Mouse (Mus musculus) gonadal fat pad, adult 2 months (tissue): Measurements from ENCODE around the gene Nav3. TPM values are rescaled to one million over a fixed set of nuclear protein-coding genes. Genes with fewer than 3 reads are reported as not detected.

Experiments
- DNase-seq: peaks from one replicate; pipeline ENCODE4 v3.0.0-alpha.2; 2012; ENCODE audit warnings: low read depth
- polyA plus RNA-seq: library from polyadenylated mRNA; depleted of rRNA; stranded (reverse); fragments of >200 nt; gene quantifications from 2 replicates; pipeline ENCODE4 v1.2.3, GENCODE M21; 2012; rRNA removed

Nav3 gene
- polyA plus RNA-seq: 7.4 and 7.5 TPM in 2 replicates

DNA sequence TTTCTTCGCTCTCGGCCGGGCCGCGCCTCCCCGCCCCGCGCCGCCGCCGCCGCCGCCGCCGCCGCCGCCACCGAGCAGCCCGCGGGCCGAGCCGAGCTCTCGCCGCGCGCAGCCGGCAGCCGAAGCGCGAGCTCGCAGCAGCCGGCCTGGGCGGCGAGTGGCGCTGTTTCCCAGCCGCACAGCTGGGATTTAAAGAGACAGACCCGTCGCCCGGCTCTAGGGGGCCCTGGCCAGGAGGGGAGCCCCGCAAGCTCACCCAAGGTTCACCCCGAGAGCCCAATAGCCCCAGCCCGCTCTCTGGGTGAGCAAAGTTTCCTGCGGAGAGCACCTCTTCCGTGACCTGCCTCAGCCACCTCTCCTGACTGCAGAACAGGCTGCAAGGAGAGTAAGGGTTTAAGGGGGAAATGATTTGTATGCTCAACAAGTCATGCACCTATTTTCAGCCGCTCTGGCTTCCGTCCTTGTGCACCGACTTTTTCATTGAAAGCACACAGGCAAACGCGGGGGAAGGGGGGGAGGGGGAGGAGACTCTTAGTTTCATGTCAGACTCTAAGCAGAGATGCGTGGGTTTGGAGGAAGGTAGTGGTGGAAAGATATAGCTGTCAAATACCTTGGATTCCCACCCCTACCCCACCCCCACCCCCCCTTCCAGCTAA lies at the start of gene Nav3:
Nav3 (minus strand) TSS at position 367 of the 656 bp plus-strand sequence.
- no peak for DNase-seq

DNA sequence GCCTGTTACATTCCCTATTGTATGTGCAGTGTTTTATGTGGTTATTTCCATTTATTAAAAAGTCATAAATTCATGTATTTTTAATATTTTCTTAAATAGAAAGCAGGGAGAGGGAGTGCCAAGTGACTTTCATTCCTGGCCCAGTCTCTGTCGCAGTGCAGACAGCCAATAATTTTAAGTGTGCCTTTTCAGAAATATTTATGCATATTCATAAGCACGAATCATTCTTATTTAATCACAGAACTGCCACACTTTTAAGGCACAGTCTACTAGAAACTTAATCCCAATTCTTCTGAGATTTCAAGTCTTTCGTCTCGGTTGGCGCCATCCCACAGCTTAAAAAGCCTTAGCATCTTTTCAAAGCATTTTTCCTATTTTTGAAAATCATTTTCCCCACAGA lies 29.3 kb upstream of the Nav3 start:
- DNase-seq: no peak

DNA sequence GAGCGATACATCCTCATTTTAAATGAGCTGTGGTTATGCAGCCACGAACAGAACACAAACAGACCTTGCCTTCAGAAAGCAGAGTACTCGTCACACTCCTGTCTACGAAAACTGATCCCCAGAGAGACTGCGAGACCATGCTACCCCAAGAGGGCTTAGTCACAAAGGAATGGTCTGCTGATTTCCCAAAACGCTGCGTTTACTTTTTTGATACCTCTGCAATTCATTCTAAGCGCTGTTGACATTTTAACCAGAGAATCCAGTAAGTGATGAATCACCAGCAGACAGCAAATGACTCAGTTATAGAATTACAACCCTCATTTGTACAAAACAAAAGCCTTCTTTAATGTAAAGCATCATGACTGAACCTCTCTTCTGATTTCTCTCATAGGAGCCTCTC lies 28.8 kb upstream of the Nav3 start:
- DNase-seq: no peak

DNA sequence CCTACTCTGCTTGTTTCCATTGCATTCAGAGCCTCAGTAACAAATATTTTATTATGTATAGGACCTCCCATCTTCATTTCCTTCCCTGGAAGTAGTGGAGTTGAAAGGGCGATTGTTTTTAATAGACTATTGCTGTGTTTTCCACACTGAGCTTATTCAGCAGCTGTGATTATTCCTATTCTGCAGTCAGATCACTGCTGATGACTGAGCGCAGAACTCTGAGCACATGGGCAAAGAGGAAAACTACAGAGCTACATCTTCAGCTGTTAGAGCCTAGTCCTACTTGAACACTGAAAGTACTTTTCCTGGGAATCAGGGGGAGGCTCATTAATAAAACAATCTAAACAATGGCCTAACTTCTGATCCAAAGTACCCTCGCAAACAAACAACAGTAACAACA lies 23.2 kb upstream of the Nav3 start:
- no peak for DNase-seq

DNA sequence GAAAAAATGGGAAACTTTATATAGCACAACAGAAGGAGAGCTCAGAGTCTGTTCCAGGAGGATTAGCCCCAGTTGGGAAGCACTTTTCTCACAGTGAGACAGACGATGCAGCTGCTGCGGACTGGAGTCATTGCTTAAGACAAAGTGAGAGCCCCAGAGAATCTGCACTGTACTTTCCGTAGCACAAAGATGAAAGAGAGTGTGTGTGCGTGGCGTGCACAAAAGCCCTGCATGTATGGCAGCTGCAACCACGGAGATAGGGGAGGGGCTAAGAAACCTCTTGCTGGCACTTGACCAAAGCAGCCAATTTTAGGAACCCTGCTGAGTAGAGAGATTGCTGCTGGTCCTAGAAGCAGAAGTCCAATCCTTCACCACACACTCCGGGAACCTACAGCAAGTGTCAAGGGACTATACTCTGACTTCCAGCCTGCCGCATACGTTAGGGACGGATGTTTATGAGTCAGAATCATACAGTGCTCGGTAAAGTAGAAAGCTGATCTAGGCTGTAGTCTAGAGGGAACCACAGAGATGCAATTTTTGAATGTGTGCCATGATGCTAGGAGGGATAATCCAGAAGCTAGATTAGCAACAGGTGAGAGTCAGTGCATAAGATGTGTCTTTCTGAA lies 21.8 kb upstream of the Nav3 start:
- no peak for DNase-seq

DNA sequence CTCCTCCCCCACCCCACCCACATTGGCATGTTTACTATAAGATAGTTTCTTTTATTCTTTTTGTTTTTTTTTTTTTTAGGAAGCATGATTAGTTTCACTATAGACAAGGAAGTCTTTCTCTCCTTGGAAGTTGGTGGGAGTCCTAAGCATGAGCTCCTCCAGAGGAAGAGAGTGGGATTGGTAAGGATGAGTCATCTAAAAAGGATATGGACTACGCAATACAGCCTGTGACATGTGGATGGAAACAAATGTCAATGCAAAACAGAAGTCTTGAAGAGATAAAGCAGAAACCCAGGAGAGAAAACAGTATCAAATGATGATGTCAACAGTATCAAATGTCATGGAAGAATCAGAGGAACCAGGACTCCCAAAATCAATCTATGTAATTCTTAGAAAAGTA lies 18.1 kb upstream of the Nav3 start:
- DNase-seq: no peak

DNA sequence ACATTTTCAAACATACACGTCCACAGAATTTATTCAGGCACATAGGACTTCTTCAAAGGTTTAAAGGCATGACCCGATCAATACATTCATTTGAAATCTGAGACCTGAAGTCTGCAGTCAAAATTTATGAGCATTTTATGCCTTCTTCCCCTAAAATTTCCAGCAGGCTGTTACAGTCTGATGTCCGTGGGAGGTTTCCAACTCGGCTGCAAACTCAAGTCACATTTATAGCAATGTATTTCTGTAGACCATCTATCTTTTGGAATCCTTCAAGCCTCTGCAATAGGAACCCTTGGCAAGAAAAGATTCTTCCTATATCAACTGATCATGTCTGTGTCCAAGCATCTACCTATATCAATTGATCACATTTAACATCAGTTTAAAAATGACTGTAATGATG lies 13.4 kb upstream of the Nav3 start:
- DNase-seq: no peak

DNA sequence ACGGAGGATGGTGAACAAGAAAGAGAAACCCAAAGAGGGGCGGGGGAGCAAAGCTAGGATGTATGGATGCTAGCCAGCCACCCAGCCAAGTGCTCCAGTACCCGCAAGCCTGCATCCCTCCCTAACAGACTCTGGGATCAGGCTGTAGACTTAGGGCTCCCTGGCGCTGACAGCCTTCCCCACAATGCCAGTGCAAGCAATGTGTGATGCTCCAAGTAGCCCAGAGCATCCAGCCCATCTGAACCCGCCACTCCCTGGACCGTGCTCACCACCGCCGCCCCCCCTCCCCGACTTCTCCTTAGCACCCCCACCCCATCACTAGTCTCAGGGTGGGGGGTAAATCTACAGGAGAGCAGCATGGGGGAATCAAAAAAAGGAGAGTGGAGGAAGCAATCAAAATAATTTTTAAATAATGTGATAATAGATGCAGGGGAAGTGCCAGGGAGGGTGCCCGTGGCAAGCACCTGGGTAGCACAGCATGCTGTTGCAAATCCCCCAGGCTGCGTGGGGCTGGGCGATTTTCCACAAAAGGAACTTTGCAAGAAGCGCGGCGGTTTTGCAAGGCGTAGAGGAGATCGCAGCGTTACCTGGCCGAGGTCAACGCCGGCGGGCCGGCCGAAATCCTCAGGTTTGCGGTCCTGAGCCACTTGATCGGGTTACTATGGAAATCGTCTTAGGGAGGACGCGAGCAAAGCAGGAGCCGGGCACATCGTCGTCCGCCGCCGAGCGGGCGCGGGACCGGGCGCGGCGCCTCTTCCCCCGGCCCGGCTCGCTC lies 754 bp downstream of the Nav3 start:
- no peak for DNase-seq

DNA sequence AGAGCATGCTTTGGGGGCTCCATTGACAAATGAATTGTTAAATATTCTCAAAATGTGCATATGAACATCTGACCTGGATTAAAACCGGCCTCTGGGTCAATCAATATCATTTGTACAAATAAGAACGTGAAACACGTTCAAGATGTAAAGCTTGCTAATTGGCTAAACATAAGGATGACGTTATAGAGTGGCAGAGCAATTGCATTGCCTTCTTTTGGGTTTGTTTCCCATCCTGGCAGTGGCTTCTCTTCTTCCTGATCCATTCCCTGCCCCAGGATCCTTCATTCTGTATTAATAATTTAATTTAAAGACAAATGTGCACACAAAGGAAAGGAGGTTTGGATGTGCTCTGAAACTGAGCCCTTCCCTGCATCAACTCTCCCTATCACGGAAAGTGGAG lies 2.4 kb downstream of the Nav3 start:
- no peak for DNase-seq

DNA sequence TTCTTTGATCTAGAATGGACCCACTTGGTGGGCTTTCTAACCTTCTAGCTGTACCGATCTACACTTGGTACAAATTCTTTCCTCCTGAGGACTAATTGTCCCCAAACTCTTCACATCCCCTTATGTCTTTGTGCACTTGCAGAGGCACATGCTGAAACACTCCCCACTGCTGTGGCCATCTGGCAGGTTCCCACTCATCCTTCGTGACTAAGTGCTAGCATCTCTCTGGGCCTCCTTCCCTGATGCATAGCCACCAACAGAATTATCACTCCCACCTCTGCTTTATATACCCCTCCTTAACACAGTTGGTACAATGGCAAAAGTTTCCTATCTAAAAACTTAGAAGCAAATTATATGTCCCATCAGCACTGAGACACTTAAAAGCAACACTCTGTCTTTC lies 15.6 kb downstream of the Nav3 start:
- DNase-seq: no peak

DNA sequence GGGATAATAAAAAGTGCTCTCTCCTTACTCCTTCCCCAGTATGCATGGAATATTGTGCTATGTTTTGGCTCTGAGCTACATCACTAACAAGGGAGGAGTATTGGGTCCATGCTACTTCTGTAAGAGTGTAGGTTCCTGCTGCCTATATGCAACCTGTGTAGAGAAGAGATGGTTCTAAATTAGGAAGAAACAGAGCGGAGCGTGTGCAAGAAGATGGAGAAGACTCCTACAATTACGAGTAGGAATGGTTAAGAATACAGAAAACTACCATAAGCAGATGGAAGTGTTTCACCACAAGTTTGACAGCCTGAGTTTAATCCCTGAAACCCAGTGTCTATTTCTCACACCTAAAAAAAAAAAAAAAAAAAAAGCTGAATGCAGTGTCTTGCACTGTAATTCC lies 24.9 kb downstream of the Nav3 start:
- no peak for DNase-seq

DNA sequence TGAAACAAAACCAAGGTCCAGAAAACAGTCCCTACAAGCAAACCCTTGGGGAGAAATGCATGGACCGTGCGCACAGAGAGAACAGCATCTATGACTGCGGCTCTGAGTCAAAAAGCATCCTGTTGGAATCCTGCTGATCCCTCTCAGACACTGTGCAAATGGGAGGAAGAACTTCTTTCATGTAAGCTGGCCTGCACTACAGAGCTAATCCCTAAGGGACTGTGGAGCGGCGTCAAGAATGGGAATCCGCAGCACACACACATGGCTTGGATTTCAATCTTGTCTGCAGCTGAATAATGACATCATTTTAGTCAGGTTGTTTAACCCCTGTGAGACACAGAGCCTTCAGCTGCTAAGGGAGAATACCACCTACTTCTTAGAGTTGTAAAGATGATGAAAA lies 26.4 kb downstream of the Nav3 start:
- DNase-seq: no peak

DNA sequence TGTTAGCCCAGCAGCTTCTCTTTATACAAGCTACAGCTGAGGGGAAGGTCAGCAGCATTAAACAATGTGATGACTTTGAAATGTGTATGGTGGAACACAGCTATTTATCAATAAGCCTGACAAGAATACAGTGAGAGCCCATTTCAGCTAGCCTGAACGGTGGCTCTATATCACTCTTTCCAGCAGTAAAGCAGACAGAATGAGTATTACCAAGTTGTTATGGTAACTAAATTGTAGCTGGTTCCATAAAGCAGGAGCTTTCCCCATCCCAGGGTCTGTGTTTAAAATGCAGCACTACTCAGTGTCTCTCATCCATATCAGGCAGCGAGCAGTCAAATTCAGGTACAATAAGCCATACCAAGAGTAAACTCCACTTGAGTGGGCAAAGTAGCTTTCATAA lies 27.0 kb downstream of the Nav3 start:
- no peak for DNase-seq

DNA sequence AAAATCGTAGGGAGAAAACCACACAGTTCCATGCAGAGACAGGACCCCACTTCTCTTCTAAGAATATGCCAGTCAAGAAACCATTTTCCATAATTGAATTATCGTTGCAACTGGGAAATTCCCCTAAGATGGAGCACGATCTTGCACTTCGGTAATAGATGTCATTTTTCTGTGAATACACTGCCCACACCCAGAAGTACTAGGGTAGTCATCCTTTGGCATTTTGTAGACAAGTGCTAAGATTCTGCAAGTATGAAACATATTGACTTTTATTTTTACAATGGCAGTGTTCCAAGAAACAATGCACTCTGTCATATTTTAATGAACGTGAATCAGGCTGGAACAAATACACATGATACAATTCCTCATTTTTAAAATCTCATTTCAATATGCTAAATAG lies 34.5 kb downstream of the Nav3 start:
- no peak for DNase-seq

DNA sequence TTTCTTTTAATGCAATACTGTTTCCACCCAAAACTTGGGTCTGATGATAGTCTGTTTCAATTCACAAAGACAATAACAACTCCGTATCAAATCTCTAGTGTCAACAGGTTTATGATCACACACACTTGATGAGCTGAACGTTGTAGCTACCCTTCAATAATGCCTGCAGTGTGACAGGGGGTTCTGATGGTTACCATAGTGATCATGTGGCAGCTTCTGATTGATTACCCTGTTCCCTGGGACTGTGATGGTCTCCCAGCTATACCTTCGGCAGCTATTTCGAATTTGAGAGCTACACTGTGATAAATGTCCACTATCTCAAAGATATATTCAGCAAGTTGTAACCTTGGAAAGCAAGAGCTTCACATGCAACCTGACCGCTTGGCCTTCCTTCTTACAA lies 39.0 kb downstream of the Nav3 start:
- no peak for DNase-seq

DNA sequence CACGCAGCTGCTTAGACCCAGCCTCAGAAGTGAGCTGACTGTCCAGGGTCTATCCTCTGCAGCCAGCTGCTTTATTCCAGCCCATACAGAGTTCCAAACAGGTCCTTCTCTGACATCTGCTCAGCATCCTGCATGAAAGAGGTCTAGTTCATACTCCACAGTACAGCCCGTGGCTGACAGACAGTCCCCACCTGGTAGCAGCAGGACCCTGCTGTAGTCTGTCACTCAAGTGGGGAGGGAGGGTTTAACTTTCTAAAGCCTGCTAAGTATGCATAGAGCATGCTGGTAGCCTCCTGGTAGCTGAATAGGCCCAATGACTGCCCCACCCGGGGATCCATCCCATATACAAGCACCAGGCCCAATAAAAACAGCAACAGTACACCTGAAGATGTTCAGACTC lies 40.4 kb downstream of the Nav3 start:
- DNase-seq: no peak

DNA sequence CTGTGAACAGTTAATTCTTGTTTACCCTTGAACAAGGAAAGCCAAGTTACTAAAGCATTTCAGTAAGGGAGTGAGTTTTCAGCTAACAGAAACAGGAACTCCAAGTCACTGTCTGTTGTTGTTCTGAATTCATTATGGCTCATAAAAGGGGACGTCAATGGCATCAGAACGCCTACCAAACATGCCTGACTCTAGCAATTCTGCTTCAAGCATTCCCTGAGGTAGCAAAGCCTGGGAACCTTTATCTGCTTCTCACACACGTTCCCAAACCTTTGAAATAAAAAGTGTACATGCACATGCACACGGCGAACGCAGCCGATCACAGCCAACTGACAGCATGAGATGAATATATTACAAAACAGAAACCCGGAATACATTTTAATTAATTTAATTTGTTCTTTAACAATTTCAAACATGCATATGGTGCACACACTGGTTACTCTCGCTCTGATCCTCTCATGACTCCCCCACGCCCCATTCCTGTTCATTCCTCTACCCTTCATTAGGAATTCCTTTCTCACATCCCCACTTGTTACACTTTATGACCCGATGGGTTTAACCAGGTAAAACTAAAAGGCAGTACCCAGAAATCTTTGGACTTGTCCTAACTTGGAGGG lies 42.6 kb downstream of the Nav3 start:
- DNase-seq: no peak

DNA sequence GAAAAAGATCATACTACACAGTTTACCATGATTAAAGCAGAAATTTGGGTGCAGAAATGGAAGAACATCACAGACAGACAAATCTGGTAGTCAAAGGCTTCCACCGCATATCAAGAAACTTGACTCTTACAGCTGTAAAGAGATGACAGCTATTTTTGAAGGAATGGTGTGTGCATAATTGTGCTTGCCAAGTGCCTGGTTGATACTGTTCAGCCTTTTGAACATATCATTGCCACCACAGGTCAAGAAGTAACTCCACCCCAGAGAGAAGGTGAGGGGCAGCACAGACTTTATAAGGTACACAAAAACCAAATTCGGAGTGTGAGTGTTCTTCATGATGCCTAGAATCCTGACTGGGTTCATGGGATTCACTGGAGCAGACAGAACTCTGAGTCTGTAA lies 53.1 kb downstream of the Nav3 start:
- no peak for DNase-seq

DNA sequence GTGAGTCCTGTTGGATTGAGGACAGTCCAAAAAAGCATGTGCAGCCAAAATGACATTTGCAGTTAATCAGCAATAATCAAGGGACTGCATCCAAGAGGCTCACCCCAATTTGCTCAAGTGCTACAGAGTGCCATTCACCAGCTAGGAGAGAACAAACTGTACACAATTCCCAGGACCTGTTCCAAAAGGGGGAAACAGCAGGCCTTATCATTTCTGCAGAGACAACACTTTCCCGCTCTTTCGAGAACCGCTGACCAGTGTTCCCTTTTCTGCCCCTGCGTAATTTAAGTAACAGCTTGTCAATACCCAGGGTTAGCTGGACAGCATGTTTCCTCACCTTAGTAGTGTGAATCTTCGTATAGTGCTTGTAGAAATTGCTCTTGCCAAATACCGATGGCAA lies 55.4 kb downstream of the Nav3 start:
- no peak for DNase-seq

DNA sequence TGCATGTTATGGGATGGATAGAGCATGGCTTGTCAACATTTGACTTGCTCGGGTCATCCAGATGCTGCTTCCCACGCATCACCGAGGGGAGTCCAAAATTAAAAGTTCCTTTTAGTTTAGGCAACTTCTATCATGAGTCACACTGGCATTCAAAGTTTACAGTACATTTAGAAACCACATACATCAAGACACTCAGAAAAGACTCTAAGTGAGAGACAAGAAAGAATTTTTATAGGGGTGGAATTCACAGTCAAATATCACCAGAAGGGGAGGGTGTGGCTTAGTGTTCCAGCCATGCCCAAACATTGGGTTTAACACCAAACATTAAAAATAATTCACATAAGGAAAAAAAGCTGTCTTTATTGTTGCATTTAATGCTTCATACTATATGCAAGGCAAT lies 57.4 kb downstream of the Nav3 start:
- no peak for DNase-seq

DNA sequence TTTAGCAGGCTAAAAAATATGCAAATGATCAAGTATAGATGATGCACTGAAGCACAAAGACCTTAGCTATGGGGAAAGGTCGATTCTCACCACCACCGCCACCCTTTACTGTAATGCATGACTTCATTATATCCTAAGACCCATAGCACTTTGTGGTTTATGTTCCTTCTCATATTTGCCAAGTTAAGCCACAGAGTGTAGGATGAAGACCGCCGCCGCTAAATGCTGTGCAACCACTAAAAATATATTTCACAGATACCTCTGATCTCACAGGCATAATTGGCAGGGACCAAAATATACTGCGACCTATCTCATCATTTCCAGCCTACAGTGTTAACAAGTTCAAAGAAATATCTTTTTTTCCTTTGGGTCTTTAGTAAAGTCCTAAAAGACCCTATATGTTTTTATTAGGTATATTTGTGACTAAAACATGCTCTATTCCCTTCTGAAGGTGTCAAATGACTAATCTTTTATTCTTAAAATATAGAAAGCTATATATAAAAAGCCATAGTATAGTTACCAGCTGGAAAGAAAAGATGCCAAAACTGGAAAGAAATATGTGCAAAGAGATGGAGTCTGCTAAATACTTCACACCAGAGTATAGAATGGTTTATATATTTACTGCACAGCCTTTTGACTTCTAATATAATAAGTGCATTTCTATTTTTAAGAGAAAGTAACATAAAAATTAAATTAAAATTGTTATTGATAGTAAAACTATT lies 69.4 kb downstream of the Nav3 start:
- no peak for DNase-seq
